Mouse (Mus musculus) testis, postnatal 14 days (tissue): ENCODE results near the gene Zfp768.
A peak's percentile ranks its signal among the peaks of the same experiment; 100 is the strongest.
"Not testable (repeated sequence)": the region's sequence is repeated elsewhere in the genome, so short reads cannot be mapped to it uniquely, and the experiment has no call there.

Experiments used
- DNase-seq: peaks from one replicate; pipeline ENCODE4 v3.0.0; 2021; ENCODE audit warnings: low spot score

Gene Zfp768

GRCm38 (mm10) chr7:127357871-127358270 is 12.5 kb upstream of the Zfp768 start:
- DNase-seq: no peak

- DNase-seq: no peak
These were observed 10.4 kb upstream of the Zfp768 start for GRCm38 (mm10) chr7:127355796-127356195.

- DNase-seq: no peak
These were observed 6.0 kb upstream of the Zfp768 start for GRCm38 (mm10) chr7:127351230-127352004.

GRCm38 (mm10) chr7:127346676-127347075 is 1.3 kb upstream of the Zfp768 start:
- peak; percentile 61 for DNase-seq

GRCm38 (mm10) chr7:127345092-127345491 is 297 bp downstream of the Zfp768 start:
- no peak for DNase-seq

- no peak for DNase-seq
These were observed 1.0 kb downstream of the Zfp768 start for GRCm38 (mm10) chr7:127344371-127344770.

GRCm38 (mm10) chr7:127343351-127344019 is 1.9 kb downstream of the Zfp768 start:
- no peak for DNase-seq

GRCm38 (mm10) chr7:127342888-127343287 is 2.5 kb downstream of the Zfp768 start:
- no peak for DNase-seq

- DNase-seq: no peak
These were observed 3.1 kb downstream of the Zfp768 start for GRCm38 (mm10) chr7:127342332-127342731.

GRCm38 (mm10) chr7:127341861-127342260 is 3.5 kb downstream of the Zfp768 start:
- DNase-seq: not testable (repeated sequence)

- DNase-seq: no peak
These were observed 4.0 kb downstream of the Zfp768 start for GRCm38 (mm10) chr7:127341356-127341755.

GRCm38 (mm10) chr7:127337636-127338035 is 7.8 kb downstream of the Zfp768 start:
- DNase-seq: no peak

- no peak for DNase-seq
These were observed 9.8 kb downstream of the Zfp768 start for GRCm38 (mm10) chr7:127335604-127336003.

- DNase-seq: no peak
These were observed 12.1 kb downstream of the Zfp768 start for GRCm38 (mm10) chr7:127333240-127333639.

- no peak for DNase-seq
These were observed 18.7 kb downstream of the Zfp768 start for GRCm38 (mm10) chr7:127326685-127327084.

GRCm38 (mm10) chr7:127325550-127325949 is 19.8 kb downstream of the Zfp768 start:
- DNase-seq: no peak

- no peak for DNase-seq
These were observed 20.4 kb downstream of the Zfp768 start for GRCm38 (mm10) chr7:127324944-127325343.

GRCm38 (mm10) chr7:127322085-127322484 is 23.3 kb downstream of the Zfp768 start:
- no peak for DNase-seq

GRCm38 (mm10) chr7:127321106-127321505 is 24.3 kb downstream of the Zfp768 start:
- DNase-seq: no peak

- DNase-seq: no peak
These were observed 31.5 kb downstream of the Zfp768 start for GRCm38 (mm10) chr7:127313912-127314311.

GRCm38 (mm10) chr7:127309951-127310350 is 35.4 kb downstream of the Zfp768 start:
- DNase-seq: no peak

GRCm38 (mm10) chr7:127308887-127309286 is 36.5 kb downstream of the Zfp768 start:
- DNase-seq: peak; percentile 31

GRCm38 (mm10) chr7:127308431-127308830 is 37.0 kb downstream of the Zfp768 start:
- DNase-seq: no peak
